Mouse (Mus musculus): Measurements from ENCODE around the gene Tefm. TPM values are rescaled to one million over a fixed set of nuclear protein-coding genes. Genes with fewer than 3 reads are reported as not detected.
"Not testable (repeated sequence)": the region's sequence is repeated elsewhere in the genome, so short reads cannot be mapped to it uniquely, and the experiment has no call there.

The Tefm gene
- 10 to 100 TPM; 16.3 to 21.5 TPM for total RNA-seq (2021)
- long read RNA-seq, experiment 1, transcript Tefm-201 (4 exons, 1,309 nt), result major isoform, 46 of 56 reads
- long read RNA-seq, experiment 1, partial matches to known transcripts, result 1 of 56 reads
- long read RNA-seq, experiment 1, other reads (novel, unspliced or antisense), result 9 of 56 reads
- long read RNA-seq, experiment 2, transcript Tefm-201 (4 exons, 1,309 nt), result major isoform, 33 of 46 reads
- long read RNA-seq, experiment 2, partial matches to known transcripts, result 2 of 46 reads
- long read RNA-seq, experiment 2, other reads (novel, unspliced or antisense), result 11 of 46 reads

- peak; percentile 77 for DNase-seq
Observed at GRCm38 (mm10) chr11:80141825-80142521, at the start of gene Tefm. Gene Tefm (minus strand): TSS chr11:80142175.

GRCm38 (mm10) chr11:80190280-80190679, 48.3 kb upstream of the Tefm start:
- DNase-seq, result no peak

- DNase-seq, result not testable (repeated sequence)
Observed at GRCm38 (mm10) chr11:80185441-80185976, 43.5 kb upstream of the Tefm start.

GRCm38 (mm10) chr11:80184531-80185071, 42.6 kb upstream of the Tefm start:
- no peak for DNase-seq

GRCm38 (mm10) chr11:80183705-80184255, 41.8 kb upstream of the Tefm start, which contains the start of gene Rnf135:
Gene Rnf135 (plus strand): TSS chr11:80183851.
- DNase-seq, result peak; percentile 94

GRCm38 (mm10) chr11:80183054-80183704, 41.2 kb upstream of the Tefm start:
- not testable (repeated sequence) for DNase-seq

GRCm38 (mm10) chr11:80181021-80181749, 39.2 kb upstream of the Tefm start:
- DNase-seq, result no peak

GRCm38 (mm10) chr11:80178316-80178715, 36.3 kb upstream of the Tefm start:
- no peak for DNase-seq

GRCm38 (mm10) chr11:80176911-80177895, 35.2 kb upstream of the Tefm start:
- no peak for DNase-seq

GRCm38 (mm10) chr11:80173963-80174670, 32.1 kb upstream of the Tefm start:
- no peak for DNase-seq

GRCm38 (mm10) chr11:80171884-80172283, 29.9 kb upstream of the Tefm start:
- peak; percentile 23 for DNase-seq

GRCm38 (mm10) chr11:80170351-80170750, 28.4 kb upstream of the Tefm start:
- DNase-seq, result no peak

- no peak for DNase-seq
Observed at GRCm38 (mm10) chr11:80169629-80170028, 27.7 kb upstream of the Tefm start.

- no peak for DNase-seq
Observed at GRCm38 (mm10) chr11:80168611-80169249, 26.8 kb upstream of the Tefm start.

- DNase-seq, result no peak
Observed at GRCm38 (mm10) chr11:80168121-80168520, 26.1 kb upstream of the Tefm start.

- DNase-seq, result no peak
Observed at GRCm38 (mm10) chr11:80164224-80164623, 22.2 kb upstream of the Tefm start.

GRCm38 (mm10) chr11:80163362-80164116, 21.6 kb upstream of the Tefm start:
- DNase-seq, result no peak

- no peak for DNase-seq
Observed at GRCm38 (mm10) chr11:80161041-80161440, 19.1 kb upstream of the Tefm start.

Data from gastrocnemius, postnatal 25 days (tissue).